Mouse (Mus musculus): Measurements from ENCODE around the gene Kctd11.

GRCm38 (mm10) chr11:69850754-69851153, 30.5 kb downstream of the Kctd11 start:
- TF ChIP-seq CTCF (IDR thresholded peaks at IDR 0.05; ENCODE audit: insufficient read depth, low read length): no peak
- no peak for TF ChIP-seq POLR2A (IDR thresholded peaks at IDR 0.05; ENCODE audit: borderline replicate concordance, extremely low read depth, low read depth, low read length)
